Mouse (Mus musculus) lung, adult 18-20 months (tissue): Measurements from ENCODE around the gene Pelp1.
"Not testable (repeated sequence)": the region's sequence is repeated elsewhere in the genome, so short reads cannot be mapped to it uniquely, and the experiment has no call there.

ENCODE experiments used
- DNase-seq, 2 experiments: peaks; one replicate each; pipeline ENCODE4 v3.0.0; 2022; ENCODE audit warnings: mixed read lengths in 2 of 2

Pelp1 gene

DNA sequence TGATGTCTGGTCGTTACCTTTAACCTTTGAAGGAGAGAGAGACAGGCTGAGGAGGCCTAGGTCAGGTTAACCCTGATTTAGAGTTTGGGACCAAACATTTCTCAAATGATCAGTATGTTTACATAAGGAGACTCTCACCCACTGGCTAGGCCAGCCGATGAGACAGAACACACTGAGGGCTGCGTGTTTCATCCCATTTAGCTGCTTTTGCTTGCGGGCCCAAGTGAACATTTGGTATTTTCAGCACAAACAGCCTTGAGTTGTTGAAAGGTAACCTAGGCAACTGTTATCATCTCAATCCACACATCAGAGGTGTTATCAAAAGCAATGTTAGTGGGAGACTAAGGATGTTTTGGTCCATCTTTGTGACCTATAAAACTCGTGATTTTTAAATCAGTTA, 9.7 kb upstream of the Pelp1 start:
- DNase-seq, result no peak

DNA sequence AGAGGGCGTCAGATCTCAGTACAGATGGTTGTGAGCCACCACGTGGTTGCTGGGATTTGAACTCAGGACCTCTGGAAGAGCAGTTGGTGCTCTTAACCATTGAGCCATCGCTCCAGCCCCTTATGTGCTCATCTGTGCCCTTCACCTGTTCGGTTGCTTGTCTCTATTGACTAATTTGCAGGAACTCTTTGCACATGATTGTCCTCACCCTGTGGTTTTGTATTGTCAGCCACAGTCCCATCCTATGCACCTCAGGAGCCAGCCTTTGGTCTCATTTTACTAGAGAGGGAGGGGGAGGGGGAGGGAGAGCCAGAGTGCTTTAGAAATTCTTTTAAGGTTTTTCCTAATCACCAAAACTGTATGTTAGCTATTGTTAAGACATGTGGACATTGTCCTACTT, 8.4 kb upstream of the Pelp1 start:
- no peak for DNase-seq

DNA sequence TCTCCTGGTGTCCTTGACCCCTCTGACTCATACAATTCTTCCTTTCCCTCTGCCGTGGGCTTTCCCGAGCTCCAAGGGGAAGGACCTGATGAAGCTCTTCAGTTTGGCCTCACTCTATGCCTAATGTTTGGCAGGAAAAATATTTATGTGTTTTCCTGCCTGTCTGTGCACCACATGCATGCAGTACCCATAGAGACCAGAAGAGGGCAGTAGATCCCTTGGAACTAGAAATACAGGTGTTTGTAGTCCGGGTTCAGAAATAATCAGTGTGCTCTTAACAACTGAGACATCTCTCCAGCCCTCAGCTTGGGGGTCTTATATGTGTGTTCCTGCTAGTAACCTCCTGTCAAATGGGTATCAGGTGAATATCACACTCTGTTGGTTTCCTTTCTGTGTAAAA, 4.1 kb upstream of the Pelp1 start:
- DNase-seq, result peak; percentile 55 to 72

GRCm38 (mm10) chr11:70412591-70412990, 2.8 kb upstream of the Pelp1 start:
- no peak for DNase-seq

DNA sequence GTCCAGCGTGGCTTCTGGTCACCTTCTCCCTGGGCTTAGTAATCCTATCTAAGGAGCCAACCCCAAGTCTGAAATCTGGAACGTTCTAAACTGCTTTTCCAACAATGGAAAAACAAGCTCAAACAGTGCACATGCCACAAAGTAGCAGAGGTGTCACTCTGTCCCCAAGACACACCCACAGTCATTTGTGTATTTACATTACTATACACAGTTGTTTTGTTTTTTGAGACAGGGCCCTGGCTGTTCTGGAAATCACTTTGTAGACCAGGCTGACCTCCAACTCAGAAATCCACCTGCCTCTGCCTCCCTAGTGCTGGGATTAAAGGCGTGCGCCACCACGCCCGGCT, 439 bp upstream of the Pelp1 start:
- DNase-seq, result no peak

DNA sequence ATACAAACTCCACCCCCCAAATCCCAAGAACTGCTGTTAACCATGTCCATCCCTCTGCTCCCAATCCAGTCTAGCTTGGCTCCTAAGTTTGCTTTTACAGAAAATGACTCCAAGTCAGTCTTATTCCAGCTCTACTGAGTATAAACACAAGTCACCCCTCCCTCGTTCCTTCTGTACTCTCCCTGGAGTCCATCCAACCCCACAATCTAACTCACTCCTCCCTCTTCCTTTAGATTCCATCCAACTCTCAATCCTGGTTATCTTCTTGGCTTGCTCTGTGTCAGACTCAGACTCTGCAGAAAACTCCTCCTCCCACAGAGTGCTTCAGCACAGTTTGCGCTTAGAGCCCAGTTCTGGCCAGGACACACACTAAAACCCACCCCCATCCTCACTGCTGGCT, 6.2 kb downstream of the Pelp1 start:
- DNase-seq, result peak; percentile 16 to 30

DNA sequence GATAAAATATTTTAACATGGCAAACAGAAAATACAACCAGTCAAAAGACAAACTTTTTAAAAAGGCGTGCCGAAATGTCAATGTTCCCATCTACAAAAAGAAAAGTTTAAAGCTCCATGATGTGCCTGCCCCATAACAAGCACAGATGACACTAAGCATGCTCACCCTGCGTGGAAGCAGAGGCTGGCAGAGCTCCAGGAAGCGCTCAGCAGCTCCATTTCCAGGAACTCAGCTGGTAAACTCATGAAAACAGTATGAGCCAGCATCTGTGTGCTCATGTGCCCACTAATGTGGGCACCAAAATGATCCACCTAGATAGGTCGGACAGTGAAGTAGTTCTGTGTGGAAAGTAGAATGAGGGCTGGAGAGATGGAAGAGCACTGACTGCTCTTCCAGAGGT, 20.4 kb downstream of the Pelp1 start:
- DNase-seq, result no peak

DNA sequence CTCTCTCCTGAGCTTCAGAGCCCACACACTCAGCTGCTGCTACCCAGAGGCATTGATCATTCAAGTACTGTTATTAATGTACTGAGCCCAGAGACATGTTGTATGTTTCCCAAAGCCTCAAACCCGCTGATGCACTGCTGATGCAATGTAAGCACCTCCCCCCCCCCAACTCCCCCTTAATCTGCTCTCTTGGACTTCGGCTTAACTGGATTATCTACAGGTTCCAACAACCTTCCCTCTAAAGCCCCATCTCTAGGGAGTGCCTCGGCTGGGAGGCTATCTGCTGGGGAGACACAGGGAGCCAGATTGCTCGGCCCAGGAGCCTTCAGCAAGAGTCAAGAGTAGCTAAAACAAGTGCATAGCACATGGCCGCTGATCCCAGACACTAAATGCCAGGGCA, 22.4 kb downstream of the Pelp1 start:
- no peak for DNase-seq

GRCm38 (mm10) chr11:70384136-70384535, 25.7 kb downstream of the Pelp1 start:
- DNase-seq, result no peak

GRCm38 (mm10) chr11:70381330-70381729, 28.5 kb downstream of the Pelp1 start:
- no peak for DNase-seq

GRCm38 (mm10) chr11:70380478-70381005, 29.3 kb downstream of the Pelp1 start:
- no peak for DNase-seq

GRCm38 (mm10) chr11:70376054-70376453, 33.8 kb downstream of the Pelp1 start:
- no peak for DNase-seq

DNA sequence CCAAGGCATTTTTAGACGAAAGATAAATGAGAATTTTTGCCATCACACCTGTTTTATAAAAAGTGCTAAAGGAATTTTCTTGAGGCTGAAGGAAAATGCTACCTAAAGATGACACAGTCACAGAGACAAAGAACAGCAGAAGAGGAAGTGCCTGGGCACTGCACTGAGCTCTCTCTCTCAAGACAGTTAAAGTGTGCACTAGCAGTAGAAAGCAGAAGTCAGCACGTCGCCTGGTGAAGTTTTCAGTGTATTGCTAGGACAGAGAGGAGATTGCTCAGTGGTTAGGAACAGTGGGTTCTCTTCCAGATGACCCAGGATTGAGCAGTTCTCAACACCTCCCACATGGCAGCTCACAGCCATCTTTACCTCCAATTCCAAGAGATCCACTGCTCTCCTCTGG, 35.5 kb downstream of the Pelp1 start:
- no peak for DNase-seq

DNA sequence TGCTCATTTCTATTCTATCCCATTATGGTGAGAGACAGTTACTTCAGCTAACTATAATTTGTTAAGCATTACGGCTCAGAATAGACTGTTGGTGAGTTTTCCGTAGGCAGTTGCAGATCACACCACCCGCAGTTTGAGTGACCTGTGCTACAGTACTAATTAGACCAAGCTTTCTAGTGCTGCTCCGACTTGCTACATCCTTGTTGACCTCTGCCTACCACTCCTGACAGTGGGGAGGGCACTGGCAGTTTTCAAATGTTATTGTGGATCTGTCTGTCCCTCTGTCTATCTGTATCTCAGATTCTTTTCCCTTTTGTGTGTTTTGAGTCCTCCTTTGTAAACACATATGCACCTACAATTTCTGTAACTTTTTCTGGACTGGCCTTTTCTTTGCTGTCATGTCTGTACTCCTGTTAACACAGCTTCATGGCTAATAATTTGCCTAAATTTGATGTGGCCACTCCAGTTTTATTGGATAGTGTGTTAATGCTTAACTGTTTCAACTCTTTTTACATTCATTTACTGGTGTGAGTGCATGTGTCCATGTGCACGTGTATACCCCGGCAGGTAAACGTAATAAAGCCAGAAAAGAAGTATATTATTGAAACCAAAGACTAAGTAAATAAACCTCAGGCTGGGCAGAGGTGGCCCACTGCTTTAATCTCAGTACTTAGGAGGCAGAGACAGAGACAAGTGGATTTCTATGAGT, 36.8 kb downstream of the Pelp1 start:
- DNase-seq, result no peak

DNA sequence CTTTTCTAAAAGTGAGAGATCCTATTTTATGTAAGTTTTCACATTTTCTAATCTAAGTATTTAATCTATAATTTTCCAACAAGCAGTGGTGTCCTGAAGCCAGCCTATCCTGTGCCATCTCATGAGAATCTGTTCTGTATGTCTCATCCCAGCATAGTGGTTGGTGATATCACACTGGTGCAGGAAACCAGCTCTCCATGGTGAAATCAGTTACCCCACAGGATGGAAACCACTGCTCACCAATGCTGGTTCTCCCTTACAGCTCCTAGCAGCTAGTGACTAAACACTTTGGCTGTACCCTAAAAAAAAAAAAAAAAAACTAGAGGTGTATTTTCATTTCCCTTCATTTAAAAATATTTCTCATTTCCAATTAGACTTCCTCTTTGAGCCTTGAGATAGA, 37.4 kb downstream of the Pelp1 start:
- no peak for DNase-seq

DNA sequence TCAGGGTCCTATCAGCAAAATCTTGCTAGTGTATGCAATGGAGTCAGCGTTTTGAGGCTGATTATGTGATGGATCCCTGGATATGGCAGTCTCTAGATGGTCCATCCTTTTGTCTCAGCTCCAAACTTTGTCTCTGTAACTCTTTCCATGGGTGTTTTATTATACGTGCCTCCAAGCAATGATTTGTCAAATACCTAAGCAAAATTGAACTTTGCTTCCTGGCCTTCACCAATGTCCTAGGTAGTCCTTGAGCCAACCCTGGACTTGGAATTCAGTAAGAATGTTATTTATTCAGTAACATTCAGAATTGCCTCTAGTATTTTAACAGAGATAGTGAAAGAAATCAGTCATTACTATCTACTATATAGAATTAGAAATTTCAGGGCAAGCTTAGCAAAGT, 41.2 kb downstream of the Pelp1 start:
- not testable (repeated sequence) for DNase-seq

DNA sequence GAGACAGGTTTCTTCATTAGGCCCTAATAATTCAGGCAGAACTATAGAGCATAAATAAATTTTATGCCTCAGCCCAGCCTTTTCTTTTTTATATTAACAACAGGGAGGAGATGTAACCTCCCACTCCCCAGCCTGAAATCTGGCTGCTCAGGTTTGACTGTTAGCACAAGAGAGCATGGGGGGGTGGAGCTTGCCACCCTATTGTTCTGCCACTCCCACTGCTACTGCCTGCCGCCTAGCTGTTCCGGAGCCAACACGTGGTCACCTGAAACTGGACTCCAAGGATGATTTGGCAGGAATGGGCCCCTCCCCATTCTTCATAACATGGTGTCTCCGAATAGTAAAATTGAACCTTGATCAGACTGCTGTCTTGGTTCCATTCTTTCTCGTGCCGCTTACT, 42.1 kb downstream of the Pelp1 start:
- DNase-seq, result not testable (repeated sequence)

DNA sequence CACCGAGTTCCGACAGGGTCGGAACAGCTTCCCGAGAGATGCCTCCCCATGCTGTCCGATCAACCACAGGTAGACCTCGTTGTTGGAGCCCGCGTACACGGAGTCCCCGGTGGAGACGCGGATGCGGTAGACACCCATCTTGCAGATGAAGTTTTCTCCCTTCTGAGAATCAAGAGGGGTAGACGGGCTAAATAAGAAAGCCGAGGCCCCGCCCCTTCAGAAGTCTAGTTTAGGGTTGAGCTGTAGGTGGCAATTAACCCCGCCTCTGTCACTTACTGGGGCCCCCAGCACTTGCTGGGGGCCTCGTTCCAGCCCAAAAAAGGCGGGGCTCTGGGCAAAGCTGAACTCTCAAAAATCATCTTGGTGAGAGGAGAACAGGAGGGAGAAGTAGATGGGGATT, 58.0 kb downstream of the Pelp1 start, which contains the start of gene Alox15:
Gene Alox15, minus strand, starts transcription at position 164 of the 400 bp plus-strand sequence.
- no peak for DNase-seq

- DNase-seq, result no peak
These were observed 61.2 kb downstream of the Pelp1 start for GRCm38 (mm10) chr11:70348630-70349029.

DNA sequence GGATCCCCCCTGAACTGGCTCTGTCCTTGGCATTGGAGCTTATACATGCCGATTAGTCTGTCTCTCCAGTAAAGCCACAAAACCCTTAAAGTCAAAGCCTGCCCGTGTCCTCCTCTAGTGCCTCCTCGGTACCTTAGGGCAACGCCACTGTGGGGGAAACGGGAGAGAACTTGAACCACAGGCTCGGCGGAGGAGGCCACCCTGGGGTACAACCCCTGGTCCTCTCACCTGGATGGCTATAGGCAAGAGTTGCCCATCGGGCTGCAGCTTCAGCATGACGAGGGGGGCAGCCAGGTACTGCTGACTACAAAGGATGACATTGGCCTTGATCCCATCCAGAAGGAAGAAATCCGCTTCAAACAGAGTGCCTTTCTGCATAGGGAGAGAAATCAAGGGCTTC, 62.0 kb downstream of the Pelp1 start:
- DNase-seq, result no peak

DNA sequence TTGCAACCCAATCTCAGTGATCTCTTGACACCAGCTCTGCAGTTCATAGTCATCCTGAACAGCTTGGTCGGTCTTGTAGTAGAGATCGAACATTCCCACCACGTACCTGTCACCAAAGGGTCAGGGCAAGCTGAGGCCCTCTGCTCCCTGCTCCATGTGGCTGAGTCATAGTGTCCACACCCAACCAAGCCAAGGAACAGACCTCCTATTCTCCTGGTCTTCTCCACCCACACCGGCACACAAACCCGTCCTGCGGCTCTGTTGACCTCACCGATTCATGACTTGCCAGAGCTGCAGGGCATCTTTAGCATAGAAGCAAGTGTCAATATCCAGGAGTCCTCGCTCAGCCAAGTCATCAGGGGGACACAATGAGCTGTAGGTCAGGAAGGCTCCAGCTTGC, 64.3 kb downstream of the Pelp1 start:
- DNase-seq, result no peak

DNA sequence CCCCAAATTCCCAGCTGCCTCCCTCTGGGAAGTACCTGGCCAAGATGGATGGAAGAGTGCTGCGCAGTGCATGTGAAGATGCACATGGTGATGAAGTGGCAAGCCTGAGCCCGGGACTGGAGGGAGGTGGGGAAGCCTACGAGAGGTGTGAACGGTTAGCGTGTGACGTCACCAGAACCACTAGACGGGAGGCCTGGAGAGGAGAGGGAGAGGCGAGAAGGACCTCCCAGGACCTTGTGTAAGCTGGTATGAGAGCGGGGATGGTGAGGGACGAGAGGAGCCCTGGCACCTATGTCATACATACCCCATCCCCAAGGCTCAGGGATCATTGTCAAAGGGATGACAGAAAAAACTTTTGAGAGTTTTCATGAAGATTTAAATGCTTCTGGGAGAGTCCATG, 64.8 kb downstream of the Pelp1 start:
- no peak for DNase-seq
